Mouse (Mus musculus) kidney, postnatal 0 days (tissue): ENCODE measurements around the gene Usp33. TPM values are rescaled to one million over a fixed set of nuclear protein-coding genes. Genes with fewer than 3 reads are reported as not detected.

ENCODE experiments used
- ATAC-seq: fragments of 200-750 bp; cut with Nextera tagmentation; replicated peaks from 2 replicates; pipeline ENCODE4 v1.8.0; 2017; ENCODE audit warnings: low read depth, moderate number of reproducible peaks, moderate TSS enrichment, moderate library complexity; ENCODE audit not compliant: low FRiP score
- DNase-seq: peaks from one replicate; pipeline ENCODE4 v3.0.0-alpha.2; 2016; ENCODE audit warnings: low spot score
- H3K27ac ChIP-seq: fragments of 300-500 bp; sonication (generic); 2 replicates; pipeline ENCODE4 v1.5.1; 2014; ENCODE audit warnings: mild to moderate bottlenecking
- H3K27me3 ChIP-seq: fragments of 300-500 bp; sonication (generic); 2 replicates; pipeline ENCODE4 v1.6.1; 2014; ENCODE audit warnings: low read length, mixed read lengths; ENCODE audit not compliant: insufficient read depth
- H3K36me3 ChIP-seq: fragments of 300-500 bp; sonication (generic); 2 replicates; pipeline ENCODE4 v1.6.1; 2014; ENCODE audit warnings: low read length, mixed read lengths; ENCODE audit not compliant: insufficient read depth
- H3K4me1 ChIP-seq: fragments of 300-500 bp; sonication (generic); replicated peaks from 2 replicates; pipeline ENCODE4 v1.6.1; 2014; ENCODE audit warnings: antibody characterized with exemption, low read length, mixed read lengths; ENCODE audit not compliant: insufficient read depth
- H3K4me2 ChIP-seq: fragments of 300-500 bp; sonication (generic); 2 replicates; pipeline ENCODE4 v1.6.1; 2014; ENCODE audit warnings: mild to moderate bottlenecking, low read length, moderate library complexity, mixed read lengths
- H3K4me3 ChIP-seq: fragments of 300-500 bp; sonication (generic); replicated peaks from 2 replicates; pipeline ENCODE4 v1.5.1; 2014; ENCODE audit warnings: low read depth, low read length
- H3K9ac ChIP-seq: fragments of 300-500 bp; sonication (generic); 2 replicates; pipeline ENCODE4 v1.6.1; 2014; ENCODE audit warnings: low read depth, low read length
- H3K9me3 ChIP-seq: fragments of 300-500 bp; sonication (generic); replicated peaks from 2 replicates; pipeline ENCODE4 v1.6.1; 2016; ENCODE audit warnings: low read length, inconsistent platforms, mixed read lengths
- CTCF ChIP-seq: IDR thresholded peaks from 2 replicates; pipeline ENCODE4 v1.5.1; 2016; ENCODE audit warnings: antibody characterized with exemption, low read depth, mild to moderate bottlenecking, moderate library complexity
- WGBS: fragments of 180-500 bp; shearing (Covaris S2); extraction: QIAGEN DNeasy Blood & Tissue Kit; methylation state at CpG from one replicate; pipeline ENCODE4 v1.1.7; 2014; 5-methylcytosine and 5-hydroxymethylcytosine counted together
- polyA plus RNA-seq: library from polyadenylated mRNA; unstranded; fragments of >200 nt; fragmentation: Nextera tagmentation; extraction: Ambion mirVana; gene quantifications from 2 replicates; pipeline ENCODE4 v1.2.1, GENCODE M21; 2015

Gene Usp33
- polyA plus RNA-seq, 1 experiment from 2014 or later = 30.5 TPM

- TF ChIP-seq CTCF = no peak
- Histone ChIP-seq H3K4me3 (no peak overlapping the region), H3K4me2 (no peak overlapping the region), H3K9me3 (no peaks in the 10 kb centered on the region), H3K36me3 (no peaks in the 10 kb centered on the region), H3K27ac (no peak overlapping the region), H3K9ac (no peak overlapping the region), H3K27me3 (no peaks in the 10 kb centered on the region), H3K4me1 (no peaks in the 10 kb centered on the region)
- ATAC-seq (no peak; the same call in 1 of the 2 replicates), DNase-seq (no peak)
Measured at GRCm38 (mm10) chr3:152435590-152435989, 89.3 kb downstream of the Usp33 start.

- DNase-seq = no peak
- no peaks in the 10 kb centered on the region for H3K4me1 ChIP-seq
- no peak overlapping the region for H3K27ac ChIP-seq
- 93% methylated on average over 7 of the region's 7 CpGs for WGBS
- no peak for TF ChIP-seq CTCF
- no peak overlapping the region for H3K4me3 ChIP-seq
- ATAC-seq = no peak
- no peak overlapping the region for H3K4me2 ChIP-seq
- no peaks in the 10 kb centered on the region for H3K27me3 ChIP-seq
- no peaks in the 10 kb centered on the region for H3K9me3 ChIP-seq
- H3K9ac ChIP-seq = no peak overlapping the region
- no peaks in the 10 kb centered on the region for H3K36me3 ChIP-seq
Measured at GRCm38 (mm10) chr3:152438068-152438467, 91.8 kb downstream of the Usp33 start.

GRCm38 (mm10) chr3:152442795-152443194 is 96.5 kb downstream of the Usp33 start:
- TF ChIP-seq CTCF = no peak
- Histone ChIP-seq H3K4me3 (no peak overlapping the region), H3K9me3 (no peaks in the 10 kb centered on the region), H3K9ac (no peak overlapping the region), H3K4me1 (no peaks in the 10 kb centered on the region), H3K27ac (no peak overlapping the region), H3K36me3 (no peaks in the 10 kb centered on the region), H3K4me2 (no peak overlapping the region), H3K27me3 (no peaks in the 10 kb centered on the region)
- 89% methylated on average over 4 of the region's 4 CpGs for WGBS
- DNase-seq (no peak), ATAC-seq (no peak)

Other genes starting within 250 kb of the Usp33 start
- gene Gipc2, start 180.2 kb upstream of the Usp33 start, polyA plus RNA-seq = 74.1 and 84.5 TPM in 2 replicates
- gene Dnajb4, start 136.2 kb upstream of the Usp33 start, polyA plus RNA-seq = 32.5 and 34.9 TPM in 2 replicates
- 178 and 189 TPM in 2 replicates for gene Fubp1, start 136.1 kb upstream of the Usp33 start, polyA plus RNA-seq
- 15.8 and 18.1 TPM in 2 replicates for gene Nexn, start 80.1 kb upstream of the Usp33 start, polyA plus RNA-seq
- 14.4 and 14.6 TPM in 2 replicates for gene Miga1, start 6.1 kb upstream of the Usp33 start, polyA plus RNA-seq
- gene Zzz3, start 49.0 kb downstream of the Usp33 start, polyA plus RNA-seq = 44.4 and 46.3 TPM in 2 replicates